Mouse (Mus musculus) spleen, postnatal 36 days (tissue): ENCODE measurements around the gene Tspyl3.
"Not testable (repeated sequence)": the region's sequence is repeated elsewhere in the genome, so short reads cannot be mapped to it uniquely, and the experiment has no call there.

Source experiments
- DNase-seq, 2 experiments: peaks; one replicate each; pipeline ENCODE4 v3.0.0; 2022; ENCODE audit warnings: low spot score in 2 of 2, mixed read lengths in 1 of 2

Gene Tspyl3

GRCm38 (mm10) chr2:153224946-153225594 lies at the start of gene Tspyl3:
TSS of gene Tspyl3 (minus strand) at chr2:153225441.
- DNase-seq, result peak; percentile 65

DNA sequence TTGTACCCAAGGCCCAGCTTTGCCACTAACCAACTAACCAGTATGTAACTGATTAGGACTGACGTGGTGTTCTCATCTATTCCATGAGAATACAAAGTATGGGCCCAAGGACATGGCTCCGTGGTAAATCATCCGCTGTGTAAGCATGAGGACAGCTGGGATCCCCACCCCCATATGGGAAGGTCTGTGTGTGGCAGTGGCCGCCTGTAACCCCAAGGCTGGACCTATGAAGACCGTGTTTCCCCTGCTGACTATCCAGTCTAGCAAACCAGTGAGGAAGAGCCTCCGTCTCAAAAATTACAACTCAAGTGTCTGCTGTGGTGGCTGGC lies 49.6 kb upstream of the Tspyl3 start:
- DNase-seq, result no peak

GRCm38 (mm10) chr2:153274200-153274918 lies 49.1 kb upstream of the Tspyl3 start:
- not testable (repeated sequence) for DNase-seq

- DNase-seq, result not testable (repeated sequence)
Observed at GRCm38 (mm10) chr2:153270231-153270915, 45.1 kb upstream of the Tspyl3 start.

DNA sequence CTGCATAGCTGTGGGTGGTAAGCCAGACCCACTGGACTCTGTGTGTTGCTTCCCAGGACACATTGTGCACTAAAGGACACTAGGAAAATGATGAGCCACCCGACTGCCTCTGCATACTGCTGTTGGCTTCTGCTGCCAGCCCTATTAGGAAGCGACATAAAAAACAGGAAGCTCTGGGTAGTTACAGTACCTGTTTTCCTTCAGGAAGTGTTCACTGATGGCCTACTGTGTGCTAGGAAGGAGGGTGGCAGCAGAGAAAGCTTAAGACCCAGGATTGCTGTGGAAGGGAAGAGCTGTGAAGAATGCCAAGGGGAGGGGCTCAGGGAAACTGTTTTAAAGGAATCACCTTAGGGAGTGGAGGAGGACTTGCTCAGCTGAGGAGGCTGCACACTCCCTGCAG lies 42.1 kb upstream of the Tspyl3 start:
- DNase-seq, result no peak

GRCm38 (mm10) chr2:153263053-153263452 lies 37.8 kb upstream of the Tspyl3 start:
- peak; percentile 77 to 80 for DNase-seq

GRCm38 (mm10) chr2:153259864-153260674 lies 34.8 kb upstream of the Tspyl3 start:
- no peak for DNase-seq

DNA sequence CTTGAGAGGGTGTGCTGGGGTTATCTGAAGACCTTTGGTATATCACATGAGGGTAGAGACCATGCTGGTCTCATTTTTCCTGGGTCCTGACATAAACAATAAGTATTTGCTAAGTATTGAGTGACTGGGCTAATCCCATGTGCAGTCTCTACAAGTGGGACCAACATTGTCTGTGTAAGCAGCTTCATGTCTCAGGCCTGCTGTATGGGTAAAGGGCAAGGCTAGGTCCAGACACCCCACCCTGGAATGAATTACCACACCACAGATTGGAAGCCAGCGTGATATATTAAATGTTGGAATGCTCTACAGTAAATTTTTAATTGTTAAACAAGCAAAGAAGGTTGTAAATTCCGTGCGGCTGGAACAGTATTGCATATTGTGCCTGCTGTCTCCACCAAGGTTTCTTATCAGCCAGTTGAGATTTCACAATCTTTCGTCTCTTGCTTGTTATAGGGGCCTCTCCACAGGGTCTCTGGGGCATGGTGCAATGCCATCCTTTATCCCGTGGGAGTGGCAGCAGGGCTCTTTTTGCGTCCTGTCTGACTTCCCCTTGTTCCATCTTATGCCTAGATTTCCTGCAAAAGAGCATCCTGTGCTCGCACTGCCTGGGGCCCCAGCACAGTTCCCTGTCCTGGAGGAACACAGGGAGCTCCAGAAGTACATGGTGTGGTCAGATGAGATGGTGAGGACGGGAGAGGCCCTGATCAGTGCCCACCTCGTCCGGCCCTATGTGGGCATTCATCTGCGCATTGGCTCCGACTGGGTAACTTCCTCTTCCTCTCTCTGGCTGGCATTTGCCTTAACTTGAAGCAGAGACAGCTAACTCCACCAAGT lies 34.0 kb upstream of the Tspyl3 start:
- DNase-seq, result peak; percentile 48 to 50

DNA sequence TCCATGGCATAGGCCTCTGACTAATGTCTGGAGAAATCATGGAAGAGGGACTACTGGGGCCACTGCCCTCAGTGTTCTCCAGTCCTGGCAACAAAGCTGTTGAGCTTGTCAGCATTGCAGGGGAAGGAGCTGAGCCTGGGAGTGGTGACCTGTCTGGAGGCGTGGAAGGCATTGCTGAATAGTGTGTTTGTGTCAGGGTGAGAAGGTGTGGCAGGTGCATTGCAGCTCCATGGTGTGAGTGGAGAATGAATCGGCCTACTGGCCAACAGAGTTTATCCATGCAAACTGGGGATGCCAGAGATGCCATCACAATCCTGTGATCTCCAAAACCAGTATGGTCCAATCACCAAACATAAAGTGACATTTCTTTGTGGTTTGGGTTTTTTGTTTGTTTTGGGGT lies 31.4 kb upstream of the Tspyl3 start:
- DNase-seq, result no peak

DNA sequence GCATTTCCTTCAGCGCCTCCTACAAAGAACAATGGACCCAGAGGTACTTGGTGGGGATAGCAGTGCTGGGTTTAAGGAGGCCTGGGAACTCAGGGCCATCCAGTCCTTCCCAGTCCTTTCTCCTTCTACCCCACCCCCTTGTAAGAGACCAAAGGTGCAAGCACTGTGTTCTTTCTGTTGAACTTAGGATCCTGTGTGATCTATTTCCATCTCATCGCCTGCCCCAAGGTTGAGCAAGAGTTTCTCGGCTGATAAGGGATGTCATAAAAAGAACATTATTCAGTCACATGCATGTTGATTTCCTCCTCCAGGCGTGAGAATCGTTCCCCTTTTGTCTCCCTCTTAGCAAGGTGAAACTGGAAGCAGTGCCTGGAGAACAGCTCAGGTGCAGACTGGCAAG lies 24.5 kb upstream of the Tspyl3 start:
- DNase-seq, result no peak

GRCm38 (mm10) chr2:153242156-153242555 lies 16.9 kb upstream of the Tspyl3 start:
- DNase-seq, result no peak

DNA sequence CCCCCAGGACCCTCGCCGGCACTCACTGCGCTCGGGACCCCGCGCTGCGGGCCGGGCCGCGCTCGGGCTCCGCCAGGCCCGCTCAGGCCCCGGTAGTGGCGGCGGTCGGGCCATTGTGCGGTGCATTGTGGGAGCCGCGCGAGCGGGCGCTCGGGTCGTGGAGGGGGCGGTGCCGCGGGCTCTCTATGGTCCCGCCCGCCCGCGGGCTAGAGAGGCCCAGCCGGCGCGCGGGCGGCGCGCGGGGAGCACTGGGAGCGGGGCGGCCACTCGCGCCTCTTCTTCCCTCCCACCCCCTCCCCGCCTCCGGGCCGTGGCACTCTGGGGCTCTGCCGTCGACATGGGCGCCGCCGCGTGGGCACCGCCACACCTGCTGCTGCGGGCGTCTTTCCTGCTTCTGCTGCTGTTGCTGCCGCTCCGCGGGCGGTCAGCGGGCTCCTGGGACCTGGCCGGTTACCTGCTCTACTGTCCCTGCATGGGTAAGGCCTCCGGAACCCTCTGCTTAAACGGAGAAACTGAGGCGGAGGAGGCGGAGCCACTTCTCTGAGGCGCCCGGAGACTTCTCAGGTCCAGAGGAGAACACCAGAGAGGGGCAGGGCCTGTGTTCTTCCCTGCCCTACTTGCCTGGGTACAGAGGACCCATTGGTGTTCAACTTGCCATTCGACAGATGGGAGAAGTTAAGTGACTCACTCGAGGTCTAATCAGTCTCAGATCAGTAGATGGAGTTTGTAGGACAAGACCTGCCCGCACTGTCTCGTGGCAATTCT lies 16.2 kb upstream of the Tspyl3 start, which contains the start of the genes Plagl2 and Pofut1:
Gene Plagl2, minus strand, starts transcription at position 177 of the 765 bp plus-strand sequence.
Gene Pofut1, plus strand, starts transcription at position 284 of the 765 bp plus-strand sequence.
- DNase-seq, result peak; percentile 92

GRCm38 (mm10) chr2:153240701-153241235 lies 15.5 kb upstream of the Tspyl3 start:
- peak; percentile 55 to 71 for DNase-seq

DNA sequence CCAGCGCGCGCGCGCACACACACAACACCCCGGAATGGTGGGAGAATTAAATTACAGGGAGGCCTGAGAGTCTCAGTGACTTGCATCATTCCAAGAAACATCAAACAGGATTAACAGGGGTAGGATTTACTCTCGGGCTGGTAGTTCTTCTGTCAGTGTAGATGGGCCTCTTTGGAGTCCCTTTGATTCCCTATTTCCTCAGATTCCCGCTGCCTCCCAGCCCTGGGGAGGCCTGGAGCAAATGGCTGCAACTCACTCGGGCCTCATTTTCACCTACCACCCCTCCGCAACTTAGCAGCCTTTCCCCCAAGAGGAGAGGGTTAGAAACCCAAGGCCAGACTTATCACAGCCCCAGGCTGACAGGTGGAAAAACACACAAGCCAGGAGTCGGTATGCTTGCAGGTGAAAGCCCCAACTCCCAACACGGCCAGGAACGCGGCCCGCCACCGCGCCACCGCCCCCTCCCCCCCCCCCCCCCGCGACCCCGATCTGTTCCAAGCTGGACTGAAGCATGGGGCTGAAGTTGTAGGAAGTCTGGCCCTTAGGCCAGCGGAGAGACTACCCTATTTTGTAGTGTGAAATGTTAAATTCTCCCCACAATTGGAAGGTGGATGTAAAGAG lies 14.7 kb upstream of the Tspyl3 start:
- DNase-seq, result no peak

DNA sequence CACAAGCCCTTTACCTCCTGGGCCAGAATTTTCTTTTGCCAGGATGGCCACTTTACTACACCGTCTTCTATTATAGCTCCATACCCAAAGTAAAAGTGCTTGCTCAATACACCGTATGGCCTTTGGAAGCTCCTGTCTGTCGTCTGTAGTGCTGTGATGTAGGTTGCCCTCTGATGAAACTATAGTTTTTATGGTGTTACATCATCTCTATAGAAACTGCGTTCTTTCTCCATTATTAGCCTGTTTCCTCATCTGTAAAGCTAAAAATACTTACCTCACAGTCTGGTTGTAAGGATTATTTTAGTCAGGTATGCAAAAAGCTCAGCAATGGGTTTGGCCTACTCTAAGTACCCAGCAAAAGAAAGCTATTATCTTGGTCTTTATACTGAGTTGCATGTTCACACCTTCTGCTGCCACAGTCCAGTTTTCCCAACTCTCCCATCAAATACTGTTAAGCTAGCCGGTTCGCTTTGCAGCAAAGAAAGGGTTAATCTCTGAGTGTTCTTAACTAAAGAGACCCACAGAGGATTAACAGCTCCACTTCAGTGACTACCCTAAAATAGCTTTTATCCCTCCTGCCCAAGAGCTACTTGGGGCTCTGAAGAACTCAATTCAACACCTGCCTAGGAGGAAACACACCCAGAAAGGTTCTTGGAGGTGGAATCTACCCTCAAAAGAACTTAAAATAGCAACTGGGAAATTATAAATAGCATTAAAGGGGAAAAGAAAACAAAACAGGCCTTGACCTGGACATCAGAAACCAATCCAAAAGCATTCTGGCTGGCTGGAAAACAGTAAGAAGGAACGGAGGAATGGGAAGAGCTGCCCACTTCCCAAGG lies 14.0 kb upstream of the Tspyl3 start:
- no peak for DNase-seq

DNA sequence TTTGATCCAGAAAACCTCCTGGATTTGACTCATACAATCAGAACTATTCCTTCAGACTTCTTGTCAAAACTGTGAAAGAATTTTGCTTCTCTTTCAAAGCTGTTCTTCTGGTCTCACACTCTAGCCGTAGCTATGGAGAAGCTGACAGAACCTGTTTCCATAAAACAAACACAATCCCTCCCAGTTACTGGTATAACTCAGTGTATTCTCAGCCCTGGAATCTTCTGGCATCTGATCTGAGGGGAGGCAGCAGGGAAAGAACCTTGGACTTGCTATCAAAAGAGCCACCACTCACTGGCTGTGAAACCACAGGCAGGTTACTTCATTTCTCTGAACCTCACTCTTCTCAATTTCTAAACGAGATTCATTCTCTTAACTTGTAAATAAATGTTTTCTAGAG lies 13.2 kb upstream of the Tspyl3 start:
- DNase-seq, result no peak

- no peak for DNase-seq
Observed at GRCm38 (mm10) chr2:153237891-153238290, 12.7 kb upstream of the Tspyl3 start.

GRCm38 (mm10) chr2:153237193-153237592 lies 12.0 kb upstream of the Tspyl3 start:
- no peak for DNase-seq

- DNase-seq, result no peak
Observed at GRCm38 (mm10) chr2:153228523-153228922, 3.3 kb upstream of the Tspyl3 start.
